In genomic region chr9:86224530-86224929, GRCm38 (mm10) we compare ENCODE assay signal across 31 mouse cellular contexts.
A peak's percentile ranks its signal among the peaks of the same experiment; 100 is the strongest.
DNase-seq lines count a peak whose midpoint lies in the region; ATAC-seq and TF ChIP-seq lines count a peak whose summit lies in the region.
"Had no signal": no experiment of that assay in that cellular context is flagged by ENCODE, and none has a peak within 500 bp of the region (broad histone marks: within the 10 kb centered on the region; RNA-seq: fewer than 3 reads in every experiment).

No protein-coding gene starts in this region.

- H3K4me1 ChIP-seq in midbrain, embryonic 15.5 days: no peaks in the 10 kb centered on the region
- no peaks in the 10 kb centered on the region for H3K4me1 ChIP-seq in midbrain, embryonic 11.5 days (ENCODE audit: control insufficient read depth, insufficient read depth, low read length)
- H3K4me1 ChIP-seq in hindbrain, embryonic 13.5 days (replicated peaks): peaks cover 7% of the 10 kb centered on the region
- no peaks in the 10 kb centered on the region for H3K4me1 ChIP-seq in hindbrain, postnatal 0 days (ENCODE audit: insufficient read depth, low read length)
- H3K4me1 ChIP-seq: heart, embryonic 10.5 days; heart, embryonic 15.5 days; limb, embryonic 10.5 days; limb, embryonic 15.5 days; liver, embryonic 13.5 days; megakaryocyte, embryonic 14.5 days; neural tube, embryonic 12.5 days had no signal

- TF ChIP-seq CTCF in hindbrain, postnatal 0 days (IDR thresholded peaks at IDR 0.05; ENCODE audit: low read depth): no peak

- H3K9ac ChIP-seq in midbrain, embryonic 15.5 days: no peak overlapping the region
- H3K9ac ChIP-seq in midbrain, embryonic 11.5 days (ENCODE audit: low read length): no peak overlapping the region
- no peak overlapping the region for H3K9ac ChIP-seq in hindbrain, embryonic 13.5 days
- no peak overlapping the region for H3K9ac ChIP-seq in hindbrain, postnatal 0 days (replicated peaks; ENCODE audit: low read length)
- H3K9ac ChIP-seq: heart, embryonic 15.5 days; limb, embryonic 15.5 days; liver, embryonic 13.5 days; neural tube, embryonic 12.5 days had no signal

- WGBS in midbrain, embryonic 15.5 days: 56% methylated on average over 3 of the region's 3 CpGs
- WGBS in midbrain, embryonic 11.5 days: 75% methylated on average over 3 of the region's 3 CpGs
- WGBS in hindbrain, embryonic 13.5 days: 39% methylated on average over 3 of the region's 3 CpGs
- WGBS in hindbrain, postnatal 0 days: 41% methylated on average over 3 of the region's 3 CpGs

- no peak overlapping the region for H3K4me2 ChIP-seq in midbrain, embryonic 15.5 days
- no peak overlapping the region for H3K4me2 ChIP-seq in midbrain, embryonic 11.5 days
- no peak overlapping the region for H3K4me2 ChIP-seq in hindbrain, embryonic 13.5 days
- H3K4me2 ChIP-seq in hindbrain, postnatal 0 days (ENCODE audit: low read depth, low read length): no peak overlapping the region
- H3K4me2 ChIP-seq: heart, embryonic 15.5 days; limb, embryonic 15.5 days; liver, embryonic 13.5 days; neural tube, embryonic 12.5 days had no signal

- no peaks in the 10 kb centered on the region for H3K9me3 ChIP-seq in midbrain, embryonic 15.5 days
- no peaks in the 10 kb centered on the region for H3K9me3 ChIP-seq in midbrain, embryonic 11.5 days (ENCODE audit: control insufficient read depth, low read length)
- no peaks in the 10 kb centered on the region for H3K9me3 ChIP-seq in hindbrain, embryonic 13.5 days
- H3K9me3 ChIP-seq in hindbrain, postnatal 0 days (ENCODE audit: low read length): no peaks in the 10 kb centered on the region
- H3K9me3 ChIP-seq: heart, embryonic 10.5 days; heart, embryonic 15.5 days; limb, embryonic 10.5 days; limb, embryonic 15.5 days; liver, embryonic 13.5 days; neural tube, embryonic 12.5 days had no signal

- H3K27ac ChIP-seq in midbrain, embryonic 15.5 days: no peak overlapping the region
- H3K27ac ChIP-seq in midbrain, embryonic 11.5 days (ENCODE audit: low read depth, low read length): no peak overlapping the region
- 0 out of 2 replicates have a peak overlapping the region, but pooled peaks have one; percentile 8 for H3K27ac ChIP-seq in hindbrain, embryonic 13.5 days
- H3K27ac ChIP-seq in hindbrain, postnatal 0 days: no peak overlapping the region
- H3K27ac ChIP-seq: heart, embryonic 10.5 days; heart, embryonic 15.5 days; limb, embryonic 10.5 days; limb, embryonic 15.5 days; liver, embryonic 13.5 days; neural tube, embryonic 12.5 days had no signal

- intact Hi-C loops in heart, postnatal 10 days (cut with DNase I): no loop called here

- H3K36me3 ChIP-seq in midbrain, embryonic 15.5 days (replicated peaks): no peaks in the 10 kb centered on the region
- no peaks in the 10 kb centered on the region for H3K36me3 ChIP-seq in midbrain, embryonic 11.5 days (ENCODE audit: control insufficient read depth, insufficient read depth, low read length)
- H3K36me3 ChIP-seq in hindbrain, embryonic 13.5 days: no peaks in the 10 kb centered on the region
- no peaks in the 10 kb centered on the region for H3K36me3 ChIP-seq in hindbrain, postnatal 0 days (ENCODE audit: insufficient read depth, low read length)
- H3K36me3 ChIP-seq: heart, embryonic 10.5 days; heart, embryonic 15.5 days; limb, embryonic 10.5 days; limb, embryonic 15.5 days; liver, embryonic 13.5 days; neural tube, embryonic 12.5 days had no signal

- no peak for DNase-seq in midbrain, embryonic 11.5 days (ENCODE audit: low spot score, missing footprints)
- DNase-seq in hindbrain, postnatal 0 days (ENCODE audit: low spot score): peak; percentile 29
- no peak for DNase-seq in adrenal gland, postnatal 10 days
- no peak for DNase-seq in cerebellum, adult 18-20 months
- no peak for DNase-seq in heart, postnatal 10 days
- DNase-seq: adrenal gland, adult 8-10 months; B cell, adult 2 months; cerebellum, adult 11 months; cerebellum, adult 9-11 months; gastrocnemius, postnatal 14 days; heart, adult 11 months; heart, postnatal 36 days; kidney, adult 11 months; kidney, postnatal 14 days; layer of hippocampus, adult 9-11 months; liver, embryonic 13.5 days; lung, adult 18-20 months; lung, postnatal 4 days; right cerebral cortex, postnatal 14 days; thymus, postnatal 14 days had no signal

- no peaks in the 10 kb centered on the region for H3K27me3 ChIP-seq in midbrain, embryonic 15.5 days (replicated peaks)
- H3K27me3 ChIP-seq in midbrain, embryonic 11.5 days (ENCODE audit: control insufficient read depth, insufficient read depth, low read length): no peaks in the 10 kb centered on the region
- H3K27me3 ChIP-seq in hindbrain, embryonic 13.5 days: no peaks in the 10 kb centered on the region
- H3K27me3 ChIP-seq in hindbrain, postnatal 0 days (ENCODE audit: insufficient read depth, low read length): no peaks in the 10 kb centered on the region
- H3K27me3 ChIP-seq: heart, embryonic 15.5 days; limb, embryonic 15.5 days; liver, embryonic 13.5 days; megakaryocyte, embryonic 14.5 days; neural tube, embryonic 12.5 days had no signal

- H3K4me3 ChIP-seq in midbrain, embryonic 15.5 days: no peak overlapping the region
- no peak overlapping the region for H3K4me3 ChIP-seq in midbrain, embryonic 11.5 days (ENCODE audit: low read depth, low read length)
- no peak overlapping the region for H3K4me3 ChIP-seq in hindbrain, embryonic 13.5 days
- H3K4me3 ChIP-seq in hindbrain, postnatal 0 days (ENCODE audit: low read length): no peak overlapping the region
- H3K4me3 ChIP-seq: heart, embryonic 10.5 days; heart, embryonic 15.5 days; limb, embryonic 10.5 days; limb, embryonic 15.5 days; liver, embryonic 13.5 days; megakaryocyte, embryonic 14.5 days; neural tube, embryonic 12.5 days had no signal

- peak; percentile 60; the same call in 1 of the 2 replicates for ATAC-seq in midbrain, embryonic 15.5 days (replicated peaks)
- no peak for ATAC-seq in midbrain, embryonic 11.5 days (ENCODE audit: low FRiP score)
- peak; percentile 86 for ATAC-seq in hindbrain, embryonic 13.5 days (ENCODE audit: low FRiP score)
- ATAC-seq in hindbrain, postnatal 0 days: peak; percentile 71
- ATAC-seq: forebrain, embryonic 14.5 days; inflammation-experienced regulatory T-cells, adult 6 months; lung, postnatal 0 days had no signal
